Mouse (Mus musculus): ENCODE measurements at regions not wholly inside any gene's neighbourhood (a gene's known extent, or its start where the extent isn't known, plus 50 kb on each side); places are given as distances from the start of the nearest gene placed in this dataset.

- no peak for DNase-seq
Measured at GRCm38 (mm10) chr1:166735545-166735944, 53.9 kb upstream of the Fmo9 start.

- DNase-seq, result no peak
Measured at GRCm38 (mm10) chr1:166738029-166738428, 56.4 kb upstream of the Fmo9 start.

- DNase-seq, result no peak
Measured at GRCm38 (mm10) chr1:166750236-166750635, 68.6 kb upstream of the Fmo9 start.

GRCm38 (mm10) chr1:166750777-166751176 lies 69.1 kb upstream of the Fmo9 start:
- no peak for DNase-seq

- no peak for DNase-seq
Measured at GRCm38 (mm10) chr1:166751436-166751835, 69.8 kb upstream of the Fmo9 start.

- DNase-seq, result no peak
Measured at GRCm38 (mm10) chr1:166752990-166753709, 71.5 kb upstream of the Fmo9 start.

GRCm38 (mm10) chr1:166758987-166759386 lies 77.3 kb upstream of the Fmo9 start:
- DNase-seq, result no peak

- no peak for DNase-seq
Measured at GRCm38 (mm10) chr1:166773114-166773513, 91.5 kb upstream of the Fmo9 start.

- no peak for DNase-seq
Measured at GRCm38 (mm10) chr1:166782106-166782505, 100.5 kb upstream of the Fmo9 start.

GRCm38 (mm10) chr1:166787945-166788344 lies 106.3 kb upstream of the Fmo9 start:
- no peak for DNase-seq

- DNase-seq, result no peak
Measured at GRCm38 (mm10) chr1:166788824-166789399, 107.3 kb upstream of the Fmo9 start.

GRCm38 (mm10) chr1:166793052-166793716 lies 111.5 kb upstream of the Fmo9 start:
- no peak for DNase-seq

- DNase-seq, result peak; percentile 90
Measured at GRCm38 (mm10) chr1:166793717-166794081, 112.1 kb upstream of the Fmo9 start.

GRCm38 (mm10) chr1:166794622-166795244 lies 113.1 kb upstream of the Fmo9 start:
- no peak for DNase-seq

GRCm38 (mm10) chr1:166795613-166796012 lies 114.0 kb upstream of the Fmo9 start:
- no peak for DNase-seq

- no peak for DNase-seq
Measured at GRCm38 (mm10) chr1:166796362-166796925, 114.8 kb upstream of the Fmo9 start.

- DNase-seq, result no peak
Measured at GRCm38 (mm10) chr1:166796931-166797330, 115.3 kb upstream of the Fmo9 start.

GRCm38 (mm10) chr1:166800953-166801603 lies 119.4 kb upstream of the Fmo9 start:
- no peak for DNase-seq

- no peak for DNase-seq
Measured at GRCm38 (mm10) chr1:166801929-166802328, 120.3 kb upstream of the Fmo9 start.

GRCm38 (mm10) chr1:166803928-166804327 lies 122.3 kb upstream of the Fmo9 start:
- no peak for DNase-seq

GRCm38 (mm10) chr1:166804333-166804732 lies 122.7 kb upstream of the Fmo9 start:
- DNase-seq, result no peak

- peak; percentile 94 for DNase-seq
Measured at GRCm38 (mm10) chr1:166807163-166807945, 125.7 kb upstream of the Fmo9 start.
